Mouse (Mus musculus): Measurements from ENCODE around the gene Nrros.

DNA sequence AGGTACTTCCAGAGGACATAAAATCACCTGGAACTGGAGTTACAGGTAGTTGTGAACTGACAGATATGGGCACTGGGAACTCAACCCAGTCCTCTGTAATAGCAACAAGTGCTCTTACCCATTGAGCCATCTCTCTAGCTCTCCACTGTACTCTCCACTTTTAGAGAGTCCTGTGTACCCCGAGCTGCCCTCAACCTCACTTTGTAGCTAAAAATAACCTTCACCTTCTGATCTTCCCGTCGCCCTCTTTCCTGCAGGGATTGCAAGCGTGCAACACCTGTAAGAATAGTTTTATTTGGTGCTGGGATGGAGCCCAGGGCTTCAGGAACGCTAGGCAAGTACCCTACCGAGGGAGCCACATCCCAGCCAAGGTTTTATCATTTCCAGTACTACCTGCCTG is 49.6 kb downstream of the Nrros start:
- TF ChIP-seq CTCF (IDR thresholded peaks at IDR 0.05; ENCODE audit: low read depth, low read length) (no peak), GATA1 (IDR thresholded peaks at IDR 0.05; ENCODE audit: borderline replicate concordance, low read length) (no peak)
